Mouse (Mus musculus) spleen, adult 2 months (tissue): ENCODE results near the gene Llgl1.

Source experiments
- CTCF ChIP-seq: fragments of 200-500 bp; IDR thresholded peaks from 2 replicates; pipeline ENCODE4 v1.5.1; 2011; ENCODE audit warnings: mild to moderate bottlenecking, inconsistent platforms; ENCODE audit not compliant: insufficient read depth, insufficient read length, insufficient replicate concordance; ENCODE audit errors: extremely low read depth
- POLR2A ChIP-seq: fragments of 200-500 bp; IDR thresholded peaks from 2 replicates; pipeline ENCODE4 v1.6.1; 2011; ENCODE audit warnings: low read depth, low read length, inconsistent platforms

GRCm38 (mm10) chr11:60699524-60700075 is at the start of gene Llgl1:
- TF ChIP-seq CTCF (no peak), POLR2A (peak; percentile 34; the same call in 1 of the 2 replicates)
